Mouse (Mus musculus) right cerebral cortex, postnatal 25 days (tissue): ENCODE measurements around the gene Sypl.
"Not testable (repeated sequence)": the region's sequence is repeated elsewhere in the genome, so short reads cannot be mapped to it uniquely, and the experiment has no call there.

ENCODE experiments used
- DNase-seq: peaks from one replicate; pipeline ENCODE4 v3.0.0; 2022

Sypl gene

DNA sequence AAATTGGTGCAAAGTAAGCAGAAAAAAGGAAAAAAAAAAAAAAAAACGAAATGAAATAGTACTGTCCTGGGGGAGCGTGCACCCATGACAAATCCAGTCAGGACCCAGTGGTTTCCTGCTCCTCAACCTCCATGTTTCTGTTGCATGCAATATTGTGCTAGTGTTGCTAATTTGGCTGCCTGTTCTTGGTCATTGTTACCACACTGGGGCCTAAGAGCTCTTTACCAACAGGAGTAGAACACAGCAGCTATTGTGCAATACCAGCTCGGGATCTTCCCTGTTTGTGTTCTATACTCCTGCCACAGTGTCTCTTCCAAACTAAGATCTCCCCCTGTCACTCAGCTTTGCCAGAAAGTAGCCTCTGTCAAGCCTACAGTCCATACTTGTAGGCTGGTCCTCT is 9.7 kb upstream of the Sypl start:
- DNase-seq, result no peak

DNA sequence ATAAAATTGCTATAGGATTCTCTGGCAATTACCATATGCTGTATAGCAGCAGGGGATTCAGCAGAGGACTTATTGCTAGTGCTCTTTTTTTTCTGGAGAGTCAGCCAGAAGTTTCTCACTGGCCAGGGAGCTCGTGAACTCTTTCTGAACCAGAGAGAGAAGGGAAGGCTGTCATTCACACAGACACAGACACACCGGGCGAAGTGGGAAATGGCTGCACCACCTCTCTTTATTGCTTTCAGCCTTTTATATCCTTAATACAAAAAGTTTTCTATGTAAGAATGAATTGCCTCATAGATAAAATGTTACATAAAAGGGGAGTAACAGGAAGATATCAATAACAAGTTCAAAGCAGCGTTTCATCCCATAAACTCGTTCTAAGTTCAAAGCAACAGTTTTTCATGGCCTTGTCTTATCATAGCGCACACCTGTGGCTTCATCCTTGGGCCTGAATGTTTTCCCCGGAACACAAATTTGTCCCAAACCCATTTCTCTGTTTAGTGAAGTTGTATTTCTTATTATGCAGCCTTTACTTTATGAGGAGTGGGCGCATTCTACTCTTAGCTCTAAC is 8.7 kb upstream of the Sypl start:
- DNase-seq, result no peak

DNA sequence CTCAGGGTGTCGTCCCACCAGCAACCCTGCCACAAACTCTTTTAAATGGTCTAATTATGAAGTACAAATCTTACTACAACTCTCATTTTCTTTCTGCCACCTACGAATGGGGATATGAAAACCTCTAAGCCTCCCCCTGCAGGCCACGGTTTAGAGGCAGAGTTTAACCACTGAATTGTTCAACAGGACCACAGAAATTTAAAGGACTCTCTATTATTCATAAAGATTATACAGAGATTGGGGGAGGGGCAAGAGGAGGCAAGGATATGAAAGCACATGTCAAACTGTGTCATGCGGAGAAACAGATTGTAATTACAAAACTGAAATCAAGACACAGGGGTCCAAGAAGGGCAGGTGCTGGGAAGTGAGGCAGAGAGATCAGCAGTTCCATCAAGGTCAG is 7.3 kb upstream of the Sypl start:
- no peak for DNase-seq

DNA sequence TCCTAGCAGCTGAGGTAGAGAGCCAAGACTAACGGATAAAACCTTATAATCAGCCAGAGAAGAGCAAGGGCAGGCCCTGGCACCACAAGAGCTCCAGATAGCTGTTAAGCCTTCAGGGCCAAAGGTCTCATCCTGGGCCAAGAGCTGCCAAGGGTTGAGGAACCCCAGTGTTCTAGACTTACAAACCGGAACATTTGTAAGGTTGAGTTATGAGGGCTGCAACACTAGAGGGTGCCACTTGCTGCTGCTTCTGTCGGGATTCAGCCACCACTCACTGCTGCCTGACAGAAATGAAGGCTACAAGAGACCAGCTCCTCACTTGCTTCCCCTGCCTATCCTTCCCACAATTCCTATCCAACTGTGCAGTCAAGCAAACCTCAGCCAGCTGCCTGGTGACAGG is 1.3 kb upstream of the Sypl start:
- peak; percentile 29 for DNase-seq

DNA sequence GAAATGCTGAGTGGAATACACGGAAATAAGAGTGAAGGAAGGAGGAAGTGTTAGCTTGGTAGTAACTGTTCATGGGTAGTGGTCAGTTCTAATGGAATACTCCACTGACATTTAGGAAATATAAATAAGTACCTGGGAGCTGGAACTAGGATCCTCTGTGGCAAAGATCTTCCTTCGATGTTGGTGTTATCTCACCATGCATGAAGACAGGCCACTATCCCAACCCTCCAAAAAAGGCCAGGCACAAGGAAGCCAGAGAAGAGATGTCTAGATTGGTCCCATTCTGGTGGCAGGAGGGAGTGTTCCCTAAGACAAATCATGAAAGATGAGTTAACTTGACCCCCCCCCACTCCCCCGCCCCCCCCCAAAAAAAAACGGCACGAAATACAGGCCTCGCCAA is 625 bp upstream of the Sypl start:
- DNase-seq, result no peak

DNA sequence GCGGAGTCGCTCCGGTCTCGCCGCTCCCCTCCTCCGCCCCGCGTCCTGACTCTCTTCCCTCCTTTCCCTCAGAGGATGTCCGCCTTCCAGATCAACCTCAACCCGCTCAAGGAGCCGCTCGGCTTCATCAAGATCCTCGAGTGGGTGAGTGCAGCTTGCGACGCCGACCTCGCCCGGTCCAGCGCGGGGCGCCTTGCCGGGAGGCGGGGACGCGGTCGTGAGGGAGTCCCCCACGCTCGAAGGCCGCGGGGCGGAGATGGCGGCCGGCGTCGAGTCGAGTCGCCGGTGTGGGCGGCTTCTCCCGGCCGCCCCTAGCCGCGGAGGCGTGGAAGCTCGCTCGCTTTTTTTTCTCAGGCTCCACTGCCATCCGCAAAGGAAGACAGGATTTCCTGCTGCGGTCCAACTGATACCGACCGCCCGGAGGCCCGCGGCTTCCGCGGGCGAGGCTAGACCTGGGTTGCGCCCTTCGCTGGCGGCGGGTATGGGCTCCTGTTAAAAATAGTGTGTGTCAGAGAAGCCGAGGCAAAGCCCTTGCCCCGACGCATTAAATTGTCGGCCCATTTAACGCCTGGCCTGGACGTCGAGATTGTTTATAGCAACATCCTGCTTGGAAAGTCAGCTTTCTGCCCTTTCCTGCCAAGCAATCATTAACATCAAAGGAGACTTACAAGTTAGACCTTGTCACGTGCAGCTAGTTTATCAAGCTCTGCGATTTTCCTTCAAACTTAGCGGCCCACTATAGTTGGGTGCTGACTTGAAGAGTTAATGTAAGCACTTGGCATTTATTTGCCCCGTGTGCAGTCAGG is 728 bp downstream of the Sypl start:
- DNase-seq, result peak; percentile 15

DNA sequence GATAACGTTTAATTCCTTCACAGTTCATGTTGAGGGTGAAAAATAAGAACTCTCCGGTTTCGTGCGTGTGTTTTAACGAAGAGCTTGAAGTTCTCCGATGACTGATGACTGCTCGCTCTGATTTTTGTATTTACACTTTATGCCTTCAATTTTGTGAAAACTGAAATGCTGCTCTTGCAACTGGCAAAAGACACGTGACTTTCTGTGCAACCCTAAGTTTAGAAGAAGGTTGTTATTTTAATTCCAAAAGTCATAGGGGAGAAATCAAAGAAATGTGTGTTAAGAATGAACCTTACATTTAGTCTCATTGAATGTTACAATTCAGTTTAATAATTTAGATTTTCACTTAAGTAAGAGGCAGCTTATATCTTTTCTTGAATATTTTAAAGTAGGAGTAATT is 1.3 kb downstream of the Sypl start:
- no peak for DNase-seq

DNA sequence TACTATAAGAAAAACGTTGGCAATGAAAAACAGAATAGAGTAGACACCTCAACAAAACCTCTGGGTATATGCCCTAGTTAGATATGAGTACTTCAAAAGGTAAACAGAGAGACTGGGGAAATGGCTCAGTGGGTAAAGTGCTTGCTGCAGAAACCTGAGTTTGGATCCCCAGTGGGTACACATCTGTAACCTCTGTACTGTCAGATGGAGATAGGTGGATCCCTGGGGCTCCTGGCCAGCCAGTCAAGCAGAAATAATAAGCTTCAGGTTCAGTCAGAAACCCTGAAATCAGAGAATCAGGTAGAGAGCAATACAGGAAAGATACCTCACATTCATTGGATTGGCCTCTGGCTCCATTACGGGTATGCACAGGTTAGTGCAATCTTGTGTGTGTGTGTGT is 3.5 kb downstream of the Sypl start:
- no peak for DNase-seq

DNA sequence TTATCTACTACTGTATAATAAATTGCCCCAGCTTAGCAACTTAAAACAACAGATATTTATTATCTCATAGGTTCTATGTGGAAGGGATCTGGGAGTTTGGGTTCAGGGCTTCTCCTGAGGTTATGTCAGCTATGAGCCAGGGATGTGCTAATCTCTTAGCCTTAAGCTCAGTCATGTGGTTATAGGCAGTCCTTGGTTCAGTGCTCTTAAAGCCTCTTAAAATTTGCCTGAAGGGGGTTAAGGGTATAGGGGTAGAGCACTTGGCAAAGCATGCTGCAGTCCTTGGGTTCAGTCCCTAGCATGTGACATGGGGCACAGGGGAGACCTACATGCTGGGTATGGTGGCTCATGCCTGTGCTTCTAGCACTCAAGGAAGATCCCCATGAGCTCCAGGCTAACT is 8.4 kb downstream of the Sypl start:
- DNase-seq, result no peak

DNA sequence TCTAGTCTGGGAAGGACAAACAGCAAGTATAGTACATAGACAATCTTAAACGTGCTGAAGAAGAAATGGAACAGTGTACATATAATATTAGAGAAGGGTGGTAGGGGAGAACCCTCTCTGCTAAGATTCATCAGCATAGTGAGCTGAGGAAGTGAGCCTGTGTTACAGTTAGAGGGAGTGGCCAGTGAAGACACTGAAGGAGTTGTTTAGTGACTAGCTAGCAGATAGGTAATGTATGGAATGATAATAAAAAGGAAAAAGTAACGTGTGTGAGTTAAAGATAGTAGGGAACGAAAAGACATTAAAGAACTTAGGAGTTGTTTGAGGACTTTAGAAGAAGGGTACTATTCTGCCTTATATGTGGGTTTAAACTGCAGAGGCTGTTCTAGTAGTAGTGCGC is 10.2 kb downstream of the Sypl start:
- no peak for DNase-seq

DNA sequence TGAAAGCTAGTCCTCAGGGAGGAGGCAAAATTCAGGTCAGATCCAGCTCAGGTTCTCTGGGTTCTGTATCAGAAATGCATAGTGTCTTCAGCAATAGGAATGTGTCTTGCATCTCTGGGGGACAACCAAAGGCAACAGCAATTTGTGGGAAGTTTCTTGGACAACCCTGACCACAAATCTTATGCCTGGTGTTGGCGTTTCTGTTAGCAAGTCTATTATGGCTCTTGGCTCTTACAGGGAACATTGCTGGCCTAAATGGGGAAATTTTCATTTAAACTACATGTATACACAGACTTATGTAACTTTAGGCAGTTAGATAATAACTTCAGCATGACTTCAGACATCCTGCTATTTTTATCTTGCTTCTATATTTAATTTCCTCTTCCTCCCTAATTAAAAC is 18.6 kb downstream of the Sypl start:
- DNase-seq, result no peak

DNA sequence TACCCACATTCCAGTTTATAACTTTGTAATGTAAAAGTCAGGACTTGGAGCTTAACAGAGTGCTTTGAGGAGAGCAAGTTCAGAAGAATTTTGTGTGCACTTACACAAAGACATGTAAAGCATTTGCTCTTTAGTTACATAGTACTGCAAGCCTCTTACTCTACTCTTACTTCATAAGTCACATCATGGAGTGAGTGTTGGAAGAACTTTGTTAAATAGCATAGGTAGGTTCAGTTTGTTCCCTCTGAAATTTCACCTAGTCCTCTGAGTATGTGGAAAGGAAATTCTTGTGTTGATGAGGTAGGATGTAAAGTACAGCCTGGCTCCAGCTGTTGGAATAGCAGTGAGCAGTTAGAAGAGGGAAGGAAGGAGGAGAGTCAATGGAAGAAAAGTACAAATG is 21.2 kb downstream of the Sypl start:
- DNase-seq, result no peak

DNA sequence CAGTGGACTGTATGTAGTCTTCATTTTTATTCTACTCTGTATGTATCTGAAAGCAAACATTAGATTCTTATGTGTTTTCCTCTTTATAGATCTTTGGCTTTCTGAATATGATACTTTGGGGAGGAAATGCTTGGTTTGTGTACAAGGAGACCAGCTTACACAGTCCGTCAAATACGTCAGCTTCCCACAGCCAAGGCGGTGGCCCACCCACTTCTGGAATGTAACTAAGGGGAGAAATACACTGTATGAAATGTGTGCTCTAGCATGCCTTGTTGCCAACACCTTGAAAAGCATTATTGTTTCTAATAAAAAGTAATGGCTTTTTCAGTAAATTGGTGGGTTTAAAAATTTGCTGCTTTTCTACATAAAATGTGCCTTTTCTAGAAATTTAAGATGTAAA is 21.8 kb downstream of the Sypl start:
- no peak for DNase-seq

DNA sequence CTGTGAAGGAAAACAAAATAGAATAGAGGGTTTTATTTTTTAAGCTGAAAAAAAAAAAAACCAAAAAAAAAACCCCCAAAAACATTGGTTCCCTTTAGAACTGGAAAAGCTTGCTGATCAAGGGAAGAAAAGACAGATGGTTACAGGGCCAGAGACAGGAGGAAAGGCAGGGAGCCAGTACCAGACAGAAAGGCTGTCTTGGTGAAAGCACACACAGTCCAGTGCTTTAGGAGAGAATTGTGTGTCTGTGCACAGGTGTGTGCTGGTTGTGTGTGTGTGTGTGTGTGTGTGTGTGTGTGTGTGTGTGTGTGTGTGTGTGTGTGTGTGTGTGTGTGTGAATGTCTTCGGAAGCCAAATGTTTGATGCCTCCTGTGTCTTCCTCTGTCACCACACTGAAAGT is 28.9 kb downstream of the Sypl start:
- no peak for DNase-seq

DNA sequence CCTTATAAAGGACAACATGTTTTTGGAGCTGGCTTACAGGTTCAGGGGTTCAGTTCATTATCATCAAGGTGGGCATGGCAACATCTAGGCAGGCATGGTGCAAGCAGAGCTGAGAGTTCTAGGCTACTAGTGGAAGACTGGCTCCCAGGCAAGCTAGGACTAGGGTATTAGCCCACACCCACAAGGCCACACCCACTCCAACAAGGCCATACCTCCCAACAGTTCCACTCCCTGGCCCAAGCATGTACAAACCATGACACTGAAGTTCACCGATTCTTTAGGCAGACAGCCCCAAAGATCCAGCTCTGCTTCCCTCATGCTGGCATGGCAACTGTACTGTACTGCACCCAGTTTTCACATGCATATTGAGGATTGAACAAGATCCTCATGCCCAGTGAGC is 29.4 kb downstream of the Sypl start:
- DNase-seq, result no peak

DNA sequence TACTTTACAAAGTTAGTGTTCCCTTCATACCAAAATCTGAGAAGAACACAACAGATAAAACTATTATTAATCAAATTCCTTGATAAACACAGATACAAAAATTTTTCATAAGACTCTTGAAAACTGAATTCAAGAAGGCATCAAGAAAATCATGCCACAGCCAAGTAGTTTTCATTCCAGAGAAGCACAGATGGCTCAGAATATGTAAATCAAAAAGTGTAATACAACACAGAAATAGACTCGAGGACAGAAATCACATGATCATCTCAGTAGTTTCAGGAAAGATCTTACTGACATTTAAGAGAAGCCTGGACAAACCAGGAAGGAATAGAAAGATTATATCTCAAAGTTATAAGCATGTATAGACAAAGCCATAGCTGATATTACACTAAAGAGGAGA is 32.6 kb downstream of the Sypl start:
- no peak for DNase-seq

DNA sequence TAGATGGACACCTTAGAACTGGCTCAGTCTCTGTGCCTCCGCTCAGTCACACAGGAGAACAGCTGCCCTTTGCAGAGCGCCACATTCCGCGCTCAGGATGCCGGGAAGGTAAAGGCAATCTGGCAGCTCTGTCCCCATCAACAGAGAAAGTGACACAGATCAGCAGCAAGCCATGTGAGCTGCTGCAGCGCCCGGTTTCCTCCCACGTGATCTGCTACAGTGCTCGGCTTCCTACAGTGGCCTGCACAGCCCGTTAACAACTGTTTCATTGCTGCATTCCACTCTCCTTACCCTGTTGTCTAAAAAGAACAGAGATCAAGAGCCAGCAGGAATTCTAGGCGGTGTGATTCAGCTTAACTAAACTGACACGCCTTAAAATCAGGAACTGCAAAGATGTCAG is 36.0 kb downstream of the Sypl start:
- no peak for DNase-seq

DNA sequence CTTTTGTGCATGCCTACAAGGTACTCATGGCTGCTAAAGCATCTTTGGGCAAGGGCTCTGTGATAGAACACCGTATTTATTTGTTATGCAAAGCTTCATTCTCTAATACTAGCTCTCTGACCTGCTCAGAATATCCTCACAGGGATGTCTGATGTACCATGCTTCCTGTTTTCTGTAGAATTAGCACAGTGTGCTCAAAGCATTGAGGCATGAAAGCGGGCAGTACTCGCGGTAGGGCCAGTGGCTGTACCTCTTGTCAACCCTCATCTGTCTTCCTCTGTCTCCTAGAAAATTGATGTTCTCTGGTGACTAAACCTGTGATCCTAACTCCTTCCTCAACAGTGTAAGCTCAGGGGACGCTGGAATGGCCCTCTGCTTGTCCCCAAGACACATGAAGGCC is 40.4 kb downstream of the Sypl start:
- no peak for DNase-seq

DNA sequence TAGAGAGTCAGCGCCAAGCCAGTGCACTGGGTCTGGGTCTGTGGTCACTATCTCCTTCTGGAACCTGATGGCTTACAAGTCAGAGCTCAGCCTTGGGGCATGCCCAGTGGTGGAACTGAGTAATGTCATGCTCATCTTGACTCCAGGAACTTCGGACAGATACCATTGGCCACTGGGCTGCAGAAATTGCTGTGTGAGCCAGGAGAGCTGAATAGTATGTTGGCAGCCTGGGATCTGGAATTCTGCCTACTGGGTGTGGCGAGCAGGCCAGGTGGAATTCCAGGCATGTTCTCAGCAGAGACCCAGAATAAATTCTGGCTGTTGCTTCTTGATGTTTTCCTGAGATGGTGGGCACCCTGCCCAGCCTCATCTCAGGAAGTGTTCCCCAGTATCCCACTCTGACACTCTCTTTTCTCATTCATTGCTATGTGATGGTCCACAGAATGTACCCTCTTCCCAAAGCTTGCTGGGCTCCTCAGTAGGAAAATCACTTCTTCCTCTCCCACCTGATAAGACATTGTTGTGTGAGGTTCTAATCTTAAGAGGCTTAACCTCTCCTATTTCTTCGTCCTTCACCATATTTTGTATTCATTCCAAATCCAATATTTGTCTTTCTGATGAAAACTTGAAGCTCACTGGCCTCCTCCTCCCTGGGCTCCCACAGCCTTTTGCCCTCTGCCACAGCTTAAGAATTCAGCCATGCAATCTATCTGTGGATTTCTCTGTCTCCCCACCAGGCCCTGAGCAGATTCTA is 41.6 kb downstream of the Sypl start:
- DNase-seq, result no peak

DNA sequence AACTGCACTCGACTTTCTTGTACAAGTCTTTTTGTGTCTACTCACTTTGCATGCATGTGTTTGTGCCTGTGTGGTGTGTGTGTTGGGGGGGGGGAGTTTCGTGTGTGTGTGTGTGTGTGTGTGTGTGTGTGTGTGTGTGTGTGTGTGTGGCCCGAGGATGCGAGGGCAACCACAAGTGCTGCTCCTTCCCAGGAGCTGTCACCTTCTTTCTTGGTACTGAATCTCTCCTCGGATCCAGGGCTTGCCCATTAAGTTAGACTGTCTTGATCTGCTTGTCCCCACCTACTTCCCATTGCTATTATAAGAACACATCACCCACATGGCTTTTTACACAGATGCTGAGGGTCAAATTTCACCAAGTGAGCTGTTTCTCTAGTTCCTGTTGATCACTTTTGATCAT is 45.1 kb downstream of the Sypl start:
- DNase-seq, result no peak

DNA sequence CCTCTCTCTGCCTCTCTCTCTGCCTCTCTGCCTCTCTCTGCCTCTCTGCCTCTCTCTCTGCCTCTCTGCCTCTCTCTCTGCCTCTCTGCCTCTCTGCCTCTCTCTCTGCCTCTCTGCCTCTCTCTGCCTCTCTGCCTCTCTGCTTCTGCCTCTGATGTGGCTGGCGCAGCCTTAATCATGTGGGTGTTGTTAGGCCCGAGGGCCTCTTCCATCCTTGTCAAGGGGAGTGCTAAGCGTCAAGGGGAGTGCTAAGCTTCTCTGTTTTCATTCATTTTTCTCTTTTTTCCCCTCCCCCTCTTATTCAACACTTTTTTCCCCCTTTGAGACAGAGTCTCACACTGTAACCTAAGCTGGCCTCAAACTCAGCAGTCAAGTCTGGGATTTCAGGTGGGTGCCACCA is 46.1 kb downstream of the Sypl start:
- DNase-seq, result not testable (repeated sequence)

DNA sequence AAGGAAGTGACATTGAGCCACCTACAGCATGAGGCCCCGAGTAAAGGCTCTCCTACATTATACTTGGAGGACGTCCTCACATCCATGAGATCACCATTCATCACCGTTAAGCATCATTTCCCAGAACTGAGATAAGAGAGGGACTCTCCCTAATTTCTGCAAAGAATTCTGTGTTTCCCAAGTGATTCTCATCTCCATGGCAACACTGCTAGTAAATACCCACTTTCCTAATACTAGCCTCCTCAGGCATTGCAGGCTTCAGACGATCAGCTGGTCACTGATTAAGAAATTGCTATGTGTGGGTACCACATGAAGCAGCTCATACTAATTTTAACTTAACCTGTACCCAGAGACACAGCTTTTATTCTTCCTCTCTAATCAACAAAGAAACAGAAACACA is 46.7 kb downstream of the Sypl start:
- DNase-seq, result no peak

DNA sequence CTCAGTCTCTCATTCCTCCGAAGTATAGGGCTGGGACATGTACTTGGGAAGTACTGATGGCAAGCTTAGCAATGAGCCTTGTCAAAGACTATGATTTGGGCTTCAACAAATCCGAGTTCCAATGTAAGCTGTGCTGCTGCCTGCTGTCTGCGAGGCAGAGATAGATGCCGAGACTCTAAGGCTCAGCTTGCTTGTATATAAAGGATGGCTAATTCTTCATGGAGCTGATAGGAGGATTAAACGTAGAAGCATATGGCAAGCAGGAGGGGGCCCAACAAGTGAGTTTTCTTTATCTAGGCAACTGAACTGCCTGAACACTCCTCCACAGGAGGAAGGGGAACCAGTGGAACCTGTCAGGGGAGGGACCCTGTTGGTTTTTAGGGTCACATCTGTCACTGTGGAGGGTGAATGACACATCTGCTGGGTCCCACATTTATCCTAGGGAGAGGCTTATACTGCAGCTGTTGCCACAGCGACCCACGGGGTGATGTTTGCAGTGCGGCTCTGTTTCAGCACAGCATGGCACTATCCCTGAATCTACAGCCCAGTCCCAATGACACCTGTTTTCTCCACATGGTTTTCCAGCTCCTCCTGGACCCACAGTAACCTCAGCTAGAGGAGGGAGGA is 49.8 kb downstream of the Sypl start:
- no peak for DNase-seq

DNA sequence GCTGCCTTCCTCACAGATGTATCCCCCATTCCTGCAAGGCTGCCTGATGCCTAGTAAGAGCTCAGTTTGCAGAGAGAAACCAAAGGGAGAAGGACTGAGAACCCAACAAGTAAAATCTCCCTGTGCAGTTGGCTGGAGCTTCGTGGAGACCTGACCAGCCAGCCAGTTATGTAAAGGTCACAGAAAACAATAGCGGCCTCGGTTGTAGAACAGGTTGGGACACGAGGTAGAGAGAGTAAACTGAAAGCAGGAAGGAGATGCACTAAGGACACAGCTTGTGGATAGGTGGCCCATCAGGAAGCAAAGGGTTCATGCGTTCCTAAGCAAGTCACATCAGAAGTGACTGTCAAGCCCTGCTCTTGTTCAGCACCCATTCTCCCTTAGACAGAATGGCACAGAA is 52.2 kb downstream of the Sypl start:
- DNase-seq, result no peak
